Mouse (Mus musculus) olfactory bulb, adult 2 months (tissue): ENCODE measurements at regions not wholly inside any gene's neighbourhood (a gene's known extent, or its start where the extent isn't known, plus 50 kb on each side); places are given as distances from the start of the nearest gene placed in this dataset.

Experiments
- CTCF ChIP-seq: fragments of 200-500 bp; IDR thresholded peaks from 2 replicates; pipeline ENCODE4 v1.5.1; 2012; ENCODE audit warnings: low read depth, mild to moderate bottlenecking, low read length, moderate library complexity; ENCODE audit not compliant: insufficient read depth
- POLR2A ChIP-seq: fragments of 200-500 bp; IDR thresholded peaks from 2 replicates; pipeline ENCODE4 v1.6.1; 2012; ENCODE audit warnings: mild to moderate bottlenecking, low read depth, low read length, moderate library complexity; ENCODE audit not compliant: insufficient read depth

- TF ChIP-seq CTCF (no peak), POLR2A (no peak)
These were observed 138.5 kb downstream of the Arrdc4 start for GRCm38 (mm10) chr7:68610499-68610898.
